Mouse (Mus musculus) lung, postnatal 0 days (tissue): Measurements from ENCODE around the gene Chn2.

Experiments
- CTCF ChIP-seq: IDR thresholded peaks from 2 replicates; pipeline ENCODE4 v1.5.1; 2016; ENCODE audit warnings: antibody characterized with exemption, mild to moderate bottlenecking
- EP300 ChIP-seq: IDR thresholded peaks from 2 replicates; pipeline ENCODE4 v1.6.1; 2016; ENCODE audit warnings: antibody characterized with exemption, mild to moderate bottlenecking, control low read depth

DNA sequence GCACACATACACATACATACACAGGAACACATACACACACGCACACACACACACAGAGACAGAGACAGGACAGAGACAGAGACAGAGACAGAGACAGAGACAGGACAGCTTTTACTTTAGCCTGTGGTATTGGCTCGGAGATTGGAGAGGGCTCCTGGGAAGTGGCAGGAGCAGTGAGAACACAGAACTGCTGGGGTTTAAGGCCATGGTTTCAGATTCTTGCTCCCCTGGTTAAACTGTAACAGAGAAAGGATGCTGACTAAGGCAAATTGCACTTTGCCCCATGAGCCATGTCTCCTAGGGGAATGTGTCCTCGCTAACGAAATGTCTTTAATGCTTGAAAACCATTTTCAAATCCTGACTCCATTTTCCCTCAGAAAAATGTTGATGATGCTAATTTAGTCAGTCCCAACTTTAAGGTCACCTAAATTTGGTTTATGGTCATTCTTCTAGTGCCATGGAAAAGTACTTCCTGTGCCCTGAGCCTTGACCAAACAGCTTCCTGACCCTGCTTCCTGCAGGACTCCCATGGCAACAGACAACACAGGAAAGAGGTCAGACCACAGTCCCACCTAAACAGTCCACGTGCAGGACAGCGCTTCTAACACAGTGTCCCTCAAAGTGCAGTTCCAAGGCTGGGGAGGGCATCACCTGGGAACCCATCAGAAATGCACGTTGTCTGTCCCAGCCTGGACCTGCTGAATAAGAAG is 163.1 kb downstream of the Chn2 start:
- TF ChIP-seq CTCF (no peak), EP300 (no peak)
